Mouse (Mus musculus) left cerebral cortex, postnatal 36 days (tissue): Measurements from ENCODE around the gene Bcas3. TPM values are rescaled to one million over a fixed set of nuclear protein-coding genes. Genes with fewer than 3 reads are reported as not detected.

Source experiments
- DNase-seq, 2 experiments: peaks; one replicate each; pipeline ENCODE4 v3.0.0; 2021 to 2022; ENCODE audit warnings: low spot score in 2 of 2, mixed read lengths in 1 of 2
- intact Hi-C: fragments of 180-260 bp; cut with DNase I; formaldehyde crosslinking; loops from one replicate; pipeline ENCODE4 v1.15.1; 2025
- total RNA-seq, 2 experiments: library from RNA; stranded (reverse); gene quantifications; 2 replicates each; pipeline ENCODE4 v1.2.3; 2021

Bcas3 gene
- total RNA-seq, 2 experiments from 2014 or later = 69.6 to 74.1 TPM

GRCm38 (mm10) chr11:85830901-85831341 is 478.0 kb downstream of the Bcas3 start:
- DNase-seq = no peak
- intact Hi-C loops = loop anchor here (10.0 kb wide), 1 partner anchor 1976 kb away; the partner anchor contains the start of gene Hnf1b

- intact Hi-C loops = loop anchor here (10.0 kb wide), 1 partner anchor 1977 kb away; the partner anchor contains the start of gene Hnf1b
- no peak for DNase-seq
Measured at GRCm38 (mm10) chr11:85831656-85832230, 478.8 kb downstream of the Bcas3 start.

DNA sequence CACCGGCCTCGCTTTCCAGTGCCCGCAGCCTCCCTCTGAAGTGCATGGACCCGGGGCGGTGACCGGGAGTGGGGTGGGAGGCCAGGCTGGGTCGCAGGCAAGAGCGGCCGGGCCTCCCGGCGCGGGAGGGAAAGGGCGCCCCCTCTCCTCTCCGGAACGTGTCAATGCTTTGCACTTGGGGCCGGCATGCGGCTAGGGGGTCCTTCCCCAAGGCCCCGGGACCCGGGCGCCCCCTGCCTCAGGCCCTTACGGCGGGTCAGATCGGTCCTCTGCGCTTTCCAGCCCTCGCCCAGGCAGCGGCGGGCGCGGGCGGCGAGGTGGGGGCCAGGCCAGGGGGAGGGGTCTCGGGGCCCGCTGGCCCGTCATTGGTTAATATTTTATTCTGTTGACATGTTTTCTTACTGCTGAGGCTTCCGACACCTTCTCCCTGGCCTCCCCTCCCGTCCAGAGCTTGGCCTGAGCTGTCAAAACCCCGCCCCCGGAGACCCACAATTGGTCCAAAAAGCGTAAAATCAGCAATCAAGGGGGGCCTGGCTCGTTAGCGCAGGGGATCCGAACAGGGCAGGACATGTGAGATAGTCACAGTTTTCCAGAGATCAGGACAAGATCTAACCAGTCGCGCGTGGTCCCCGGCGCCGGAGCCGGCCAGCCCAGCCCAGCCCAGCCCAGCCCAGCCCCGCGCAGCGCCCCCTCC is 479.4 kb downstream of the Bcas3 start, which contains the start of gene Tbx2:
TSS of gene Tbx2 (plus strand) at position 321 of the 694 bp plus-strand sequence.
- intact Hi-C loops = loop anchor here (10.0 kb wide), 1 partner anchor 1978 kb away; the partner anchor contains the start of gene Hnf1b

DNA sequence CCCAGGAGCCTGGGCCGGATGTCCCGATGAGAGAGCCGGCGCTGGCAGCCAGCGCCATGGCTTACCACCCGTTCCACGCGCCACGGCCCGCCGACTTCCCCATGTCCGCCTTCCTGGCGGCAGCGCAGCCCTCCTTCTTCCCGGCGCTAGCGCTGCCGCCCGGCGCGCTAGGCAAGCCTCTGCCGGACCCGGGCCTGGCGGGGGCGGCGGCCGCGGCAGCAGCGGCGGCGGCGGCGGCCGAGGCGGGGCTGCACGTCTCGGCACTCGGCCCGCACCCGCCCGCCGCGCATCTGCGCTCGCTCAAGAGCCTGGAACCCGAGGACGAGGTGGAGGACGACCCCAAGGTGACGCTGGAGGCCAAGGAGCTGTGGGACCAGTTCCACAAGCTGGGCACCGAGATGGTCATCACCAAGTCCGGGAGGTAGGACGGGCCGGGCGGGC is 480.1 kb downstream of the Bcas3 start:
- intact Hi-C loops = loop anchor here (10.0 kb wide), 1 partner anchor 1978 kb away; the partner anchor contains the start of gene Hnf1b
- DNase-seq = no peak

More for the DNA sequence above, 479.4 kb downstream of the Bcas3 start, which contains the start of gene Tbx2:
- no peak for DNase-seq

GRCm38 (mm10) chr11:85833761-85834385 is 480.9 kb downstream of the Bcas3 start:
- intact Hi-C loops = loop anchor here (10.0 kb wide), 1 partner anchor 1979 kb away; the partner anchor contains the start of gene Hnf1b
- DNase-seq = no peak

DNA sequence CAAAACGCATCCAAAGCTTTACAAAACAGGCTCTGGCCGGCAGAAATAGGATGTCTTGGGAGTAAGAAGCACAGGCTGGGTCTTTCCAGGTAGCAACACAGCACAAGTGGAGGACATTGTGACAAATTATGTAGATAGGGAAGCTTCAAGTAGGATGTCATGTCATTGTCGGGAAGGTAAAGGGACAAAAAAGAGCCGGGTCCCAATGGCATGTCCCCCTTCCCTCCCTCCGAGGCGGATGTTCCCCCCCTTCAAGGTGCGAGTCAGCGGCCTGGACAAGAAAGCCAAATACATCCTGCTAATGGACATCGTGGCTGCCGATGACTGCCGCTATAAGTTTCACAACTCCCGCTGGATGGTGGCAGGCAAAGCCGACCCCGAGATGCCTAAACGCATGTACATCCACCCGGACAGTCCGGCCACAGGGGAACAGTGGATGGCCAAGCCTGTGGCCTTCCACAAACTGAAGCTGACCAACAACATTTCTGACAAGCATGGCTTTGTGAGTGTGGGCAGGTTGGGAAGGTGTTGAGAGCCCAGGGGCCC is 481.5 kb downstream of the Bcas3 start:
- intact Hi-C loops = loop anchor here (10.0 kb wide), 1 partner anchor 1980 kb away; the partner anchor contains the start of gene Hnf1b
- DNase-seq = no peak

DNA sequence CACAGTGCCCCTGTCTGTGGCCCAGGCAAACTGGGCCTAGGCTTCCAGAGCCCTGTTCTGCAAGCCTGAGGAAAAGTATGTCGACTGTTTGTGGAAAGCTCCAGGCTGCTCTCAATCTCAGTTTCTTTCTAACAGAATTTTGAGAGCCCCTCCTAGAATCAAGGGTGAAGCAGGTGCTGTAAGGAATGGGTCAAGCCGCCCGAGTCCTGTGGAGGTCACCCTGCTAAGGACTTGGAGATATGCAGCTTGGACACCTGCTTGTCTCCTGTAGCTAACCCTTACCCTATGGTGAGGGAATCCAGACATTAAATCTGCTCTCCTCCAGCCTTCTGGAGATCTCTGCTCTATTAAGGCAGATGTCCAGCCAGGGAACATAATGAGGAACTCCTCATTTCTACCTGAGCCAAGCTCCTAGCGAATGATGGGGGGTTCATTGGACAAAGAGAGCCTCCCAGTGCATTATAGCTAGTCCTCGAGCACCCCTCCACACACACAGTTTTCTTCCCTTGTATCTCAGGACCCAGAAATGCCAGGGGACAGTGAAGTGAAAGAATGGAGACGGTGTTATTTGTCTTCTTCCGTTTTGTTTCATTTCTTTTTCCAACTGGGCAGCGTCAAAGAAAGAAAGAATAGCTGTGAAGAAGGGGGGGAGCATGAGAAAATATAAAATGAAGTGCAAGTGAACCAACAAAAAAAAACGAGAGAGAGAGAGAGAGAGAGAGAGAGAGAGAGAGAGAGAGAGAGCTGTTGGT is 482.2 kb downstream of the Bcas3 start:
- intact Hi-C loops = loop anchor here (5.0 to 10.0 kb wide), 2 partner anchors 1313 to 1980 kb away; partner anchors contain the start of gene Hnf1b
- no peak for DNase-seq

- intact Hi-C loops = loop anchor here (5.0 to 10.0 kb wide), 2 partner anchors 1314 to 1981 kb away; partner anchors contain the start of gene Hnf1b
- DNase-seq = no peak
Measured at GRCm38 (mm10) chr11:85835753-85836522, 483.0 kb downstream of the Bcas3 start.

DNA sequence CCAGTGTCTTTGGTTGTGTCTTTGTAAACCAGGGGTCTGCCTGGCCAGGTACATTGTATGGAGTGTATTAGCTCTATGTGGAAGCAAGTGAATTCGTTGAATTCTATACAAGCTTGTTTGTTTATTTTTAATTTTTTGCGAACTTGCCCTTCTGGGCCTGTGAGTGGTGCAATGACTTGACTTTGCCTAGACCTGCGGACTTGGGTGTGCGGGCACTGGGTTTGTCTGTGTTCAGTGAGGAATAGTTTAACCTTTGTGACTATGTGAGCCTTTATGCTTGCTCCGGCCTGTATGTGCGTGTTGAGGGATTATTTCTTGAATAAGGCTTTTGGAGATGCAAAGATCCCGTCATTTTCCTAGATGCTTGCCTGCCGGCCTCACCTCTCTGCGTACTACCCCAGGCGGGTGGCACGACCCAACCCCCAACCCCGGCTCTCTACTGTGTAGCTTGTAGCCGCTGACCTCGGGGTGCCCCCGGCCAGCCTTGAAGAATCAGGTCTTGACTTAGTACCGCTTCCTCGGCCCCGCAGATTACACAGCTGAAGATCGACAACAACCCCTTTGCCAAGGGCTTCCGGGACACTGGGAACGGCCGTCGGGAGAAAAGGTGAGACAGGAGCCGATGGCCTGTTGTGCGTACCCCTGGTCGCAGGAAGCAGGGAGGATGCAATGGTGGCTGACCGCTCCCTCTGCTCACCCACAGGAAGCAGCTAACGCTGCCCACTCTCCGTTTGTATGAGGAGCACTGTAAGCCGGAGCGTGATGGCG is 483.7 kb downstream of the Bcas3 start:
- intact Hi-C loops = loop anchor here (5.0 to 10.0 kb wide), 2 partner anchors 1314 to 1982 kb away; partner anchors contain the start of gene Hnf1b
- no peak for DNase-seq

DNA sequence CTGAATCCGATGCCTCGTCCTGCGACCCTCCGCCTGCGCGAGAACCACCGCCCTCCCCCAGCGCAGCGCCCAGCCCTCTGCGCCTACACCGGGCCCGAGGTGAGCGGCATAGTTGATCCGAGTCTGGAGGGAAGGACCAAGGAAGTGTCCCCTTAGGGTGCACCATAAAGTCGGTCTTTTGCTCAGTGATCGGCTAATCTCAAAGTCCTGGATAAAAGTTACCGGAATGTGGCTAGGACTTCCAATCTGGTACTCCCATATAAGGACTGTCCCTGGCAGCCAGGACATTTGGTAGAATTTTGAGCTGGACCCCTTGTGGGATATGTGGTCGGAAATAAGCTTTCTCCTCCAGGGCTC is 484.3 kb downstream of the Bcas3 start:
- intact Hi-C loops = loop anchor here (5.0 to 10.0 kb wide), 2 partner anchors 1315 to 1982 kb away; partner anchors contain the start of gene Hnf1b
- no peak for DNase-seq

DNA sequence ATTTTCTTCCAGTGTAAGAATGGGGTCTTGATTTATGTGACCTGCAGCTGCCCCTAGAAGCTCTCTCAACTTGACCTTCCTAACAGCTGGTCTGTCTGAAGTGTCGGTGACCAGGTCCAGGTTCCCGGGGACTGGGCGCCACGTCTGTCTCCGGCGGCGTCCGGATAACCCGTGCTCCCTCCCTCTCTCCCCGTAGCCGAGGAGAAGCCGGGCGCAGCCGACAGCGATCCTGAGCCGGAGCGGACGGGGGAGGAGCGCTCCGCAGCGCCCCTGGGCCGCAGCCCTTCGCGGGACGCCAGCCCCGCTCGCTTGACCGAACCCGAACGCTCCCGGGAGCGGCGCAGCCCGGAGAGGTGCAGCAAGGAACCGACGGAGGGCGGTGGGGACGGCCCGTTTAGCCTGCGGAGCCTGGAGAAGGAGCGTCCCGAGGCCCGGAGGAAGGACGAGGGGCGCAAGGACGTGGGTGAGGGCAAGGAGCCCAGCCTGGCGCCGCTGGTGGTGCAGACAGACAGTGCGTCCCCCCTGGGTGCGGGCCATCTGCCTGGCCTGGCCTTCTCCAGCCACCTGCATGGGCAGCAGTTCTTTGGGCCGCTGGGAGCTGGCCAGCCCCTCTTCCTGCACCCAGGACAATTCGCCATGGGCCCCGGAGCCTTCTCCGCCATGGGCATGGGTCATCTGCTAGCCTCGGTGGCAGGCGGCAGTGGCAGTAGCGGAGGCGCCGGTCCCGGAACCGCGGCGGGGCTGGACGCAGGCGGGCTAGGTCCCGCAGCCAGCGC is 484.9 kb downstream of the Bcas3 start:
- intact Hi-C loops = loop anchor here (5.0 to 10.0 kb wide), 2 partner anchors 1316 to 1983 kb away; partner anchors contain the start of gene Hnf1b
- DNase-seq = no peak

GRCm38 (mm10) chr11:85838424-85839257 is 485.7 kb downstream of the Bcas3 start:
- no peak for DNase-seq
- intact Hi-C loops = loop anchor here (5.0 to 10.0 kb wide), 2 partner anchors 1316 to 1984 kb away; partner anchors contain the start of gene Hnf1b

- intact Hi-C loops = loop anchor here (5.0 to 10.0 kb wide), 7 partner anchors 48 to 1985 kb away; partner anchors contain the start of genes Hnf1b, Med13 and Tbx4
Measured at GRCm38 (mm10) chr11:85839258-85840030, 486.5 kb downstream of the Bcas3 start.

GRCm38 (mm10) chr11:85840031-85840802 is 487.2 kb downstream of the Bcas3 start:
- intact Hi-C loops = loop anchor here (5.0 to 10.0 kb wide), 5 partner anchors 47 to 515 kb away; partner anchors contain the start of genes Med13 and Tbx4
- DNase-seq = no peak

More at GRCm38 (mm10) chr11:85839258-85840030, 486.5 kb downstream of the Bcas3 start:
- no peak for DNase-seq
